Mouse (Mus musculus): ENCODE data around the gene Wwox.

- TF ChIP-seq CTCF (IDR thresholded peaks at IDR 0.05; ENCODE audit: control insufficient read depth, insufficient read depth, low read length): no peak
- no peak for TF ChIP-seq POLR2A (IDR thresholded peaks at IDR 0.05; ENCODE audit: borderline replicate concordance, control insufficient read depth, low read depth, low read length)
These were observed 194.7 kb downstream of the Wwox start for GRCm38 (mm10) chr8:114634151-114634550.
